Mouse (Mus musculus) forebrain, embryonic 10.5 days (tissue): ENCODE results near the gene Dlg1. TPM values are rescaled to one million over a fixed set of nuclear protein-coding genes. Genes with fewer than 3 reads are reported as not detected.
A peak's percentile ranks its signal among the peaks of the same experiment; 100 is the strongest.
"Not testable (repeated sequence)": the region's sequence is repeated elsewhere in the genome, so short reads cannot be mapped to it uniquely, and the experiment has no call there.

ENCODE experiments used
- DNase-seq: peaks from one replicate; pipeline ENCODE4 v3.0.0-alpha.2; 2017; ENCODE audit warnings: low spot score; ENCODE audit errors: extremely low spot score
- H3K27ac ChIP-seq: fragments of 300-500 bp; sonication (generic); 2 replicates; pipeline ENCODE4 v1.5.1; 2016; ENCODE audit warnings: mild to moderate bottlenecking
- H3K27me3 ChIP-seq: fragments of 300-500 bp; sonication (generic); 2 replicates; pipeline ENCODE4 v1.6.1; 2016; ENCODE audit warnings: mild to moderate bottlenecking; ENCODE audit not compliant: poor library complexity, severe bottlenecking
- H3K36me3 ChIP-seq: fragments of 300-500 bp; sonication (generic); replicated peaks from 2 replicates; pipeline ENCODE4 v1.6.1; 2016; ENCODE audit warnings: mild to moderate bottlenecking, moderate library complexity
- H3K4me1 ChIP-seq: fragments of 300-500 bp; sonication (generic); 2 replicates; pipeline ENCODE4 v1.6.1; 2016
- H3K4me3 ChIP-seq: fragments of 300-500 bp; sonication (generic); 2 replicates; pipeline ENCODE4 v1.5.1; 2016; ENCODE audit warnings: mild to moderate bottlenecking, moderate library complexity
- H3K9me3 ChIP-seq: fragments of 300-500 bp; sonication (generic); 2 replicates; pipeline ENCODE4 v1.6.1; 2016; ENCODE audit warnings: mild to moderate bottlenecking, moderate library complexity
- WGBS: fragments of 180-500 bp; shearing (Covaris S2); methylation state at CpG from one replicate; pipeline ENCODE4 v1.1.7; 2016; 5-methylcytosine and 5-hydroxymethylcytosine counted together
- polyA plus RNA-seq: library from polyadenylated mRNA; unstranded; fragments of >200 nt; fragmentation: Nextera tagmentation; extraction: Ambion mirVana; gene quantifications from 2 replicates; pipeline ENCODE4 v1.2.1, GENCODE M21; 2016

Dlg1 gene
- polyA plus RNA-seq, 1 experiment from 2014 or later = 30.9 TPM

DNA sequence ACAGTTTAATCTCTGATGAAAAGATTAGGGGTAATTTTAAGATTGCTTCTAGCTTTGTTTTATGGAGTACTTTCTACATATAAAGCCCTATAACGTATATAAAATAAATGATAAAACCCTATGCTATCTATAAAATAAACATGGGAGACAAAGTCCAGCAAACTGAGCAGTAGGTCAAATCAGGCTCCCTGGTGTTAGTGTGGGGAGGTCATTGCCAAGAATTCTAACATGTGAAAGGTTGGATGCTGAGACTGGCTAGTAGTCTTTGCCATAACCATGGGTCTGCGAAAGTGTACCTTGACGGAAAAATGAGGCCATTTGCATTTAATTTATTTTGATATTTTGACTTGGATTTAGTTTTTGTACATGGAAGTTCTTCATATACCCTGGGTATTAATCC lies 42.7 kb downstream of the Dlg1 start:
- Histone ChIP-seq H3K27me3 (no peaks in the 10 kb centered on the region), H3K36me3 (peaks cover 2% of the 10 kb centered on the region; the same call in 1 of the 2 replicates), H3K9me3 (no peaks in the 10 kb centered on the region), H3K4me3 (no peak overlapping the region), H3K27ac (no peak overlapping the region), H3K4me1 (peaks cover 19% of the 10 kb centered on the region)
- no peak for DNase-seq
- 97% methylated on average over 3 of the region's 3 CpGs for WGBS

DNA sequence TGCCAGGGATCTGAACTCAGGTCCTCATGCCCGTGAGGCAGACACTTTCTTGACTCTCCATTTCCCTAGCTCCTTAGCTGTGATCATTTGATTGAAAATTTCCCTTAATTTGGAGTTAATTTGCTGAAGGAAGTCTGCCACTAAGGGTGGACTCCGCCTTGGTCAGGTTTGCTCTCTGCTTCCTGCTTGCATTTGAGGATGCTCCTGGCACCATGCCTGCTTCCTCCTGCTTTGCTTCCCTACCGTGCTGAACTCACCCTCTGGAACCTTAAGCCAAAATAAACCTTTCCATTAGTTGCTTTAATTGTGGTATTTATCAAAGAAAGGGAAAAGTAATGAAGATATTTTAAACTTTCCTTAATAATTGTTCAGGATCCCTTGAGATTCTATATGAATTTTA lies 44.1 kb downstream of the Dlg1 start:
- Histone ChIP-seq H3K36me3 (peaks cover 2% of the 10 kb centered on the region; the same call in 1 of the 2 replicates), H3K27ac (no peak overlapping the region), H3K9me3 (no peaks in the 10 kb centered on the region), H3K4me3 (no peak overlapping the region), H3K4me1 (peaks cover 19% of the 10 kb centered on the region), H3K27me3 (no peaks in the 10 kb centered on the region)
- WGBS = 85% methylated on average over 3 of the region's 3 CpGs
- no peak for DNase-seq

DNA sequence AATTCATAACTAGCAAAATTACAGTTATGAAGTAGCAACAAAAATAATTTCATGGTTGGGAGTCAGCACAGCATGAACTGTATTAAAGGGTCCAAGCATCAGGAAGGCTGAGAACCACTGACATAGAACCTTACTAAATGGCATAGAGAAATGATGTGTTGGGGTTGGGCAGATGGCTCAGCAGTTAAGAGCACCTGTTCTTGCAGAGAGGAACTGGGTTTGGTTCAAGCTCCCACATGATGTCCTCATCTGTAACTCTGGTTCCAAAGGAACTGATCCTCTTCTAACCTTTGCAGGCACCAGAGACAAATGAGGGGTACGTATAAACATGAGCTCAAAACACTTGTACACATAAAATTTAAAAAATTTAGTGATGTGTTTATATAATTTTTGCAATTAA lies 59.7 kb downstream of the Dlg1 start:
- H3K27ac ChIP-seq = no peak overlapping the region
- H3K9me3 ChIP-seq = peaks cover 7% of the 10 kb centered on the region; the same call in 1 of the 2 replicates
- no peaks in the 10 kb centered on the region for H3K4me1 ChIP-seq
- 92% methylated on average over 1 of the region's 1 CpGs for WGBS
- no peak for DNase-seq
- no peaks in the 10 kb centered on the region for H3K27me3 ChIP-seq
- peaks cover 10% of the 10 kb centered on the region; the same call in 1 of the 2 replicates for H3K36me3 ChIP-seq
- H3K4me3 ChIP-seq = no peak overlapping the region

DNA sequence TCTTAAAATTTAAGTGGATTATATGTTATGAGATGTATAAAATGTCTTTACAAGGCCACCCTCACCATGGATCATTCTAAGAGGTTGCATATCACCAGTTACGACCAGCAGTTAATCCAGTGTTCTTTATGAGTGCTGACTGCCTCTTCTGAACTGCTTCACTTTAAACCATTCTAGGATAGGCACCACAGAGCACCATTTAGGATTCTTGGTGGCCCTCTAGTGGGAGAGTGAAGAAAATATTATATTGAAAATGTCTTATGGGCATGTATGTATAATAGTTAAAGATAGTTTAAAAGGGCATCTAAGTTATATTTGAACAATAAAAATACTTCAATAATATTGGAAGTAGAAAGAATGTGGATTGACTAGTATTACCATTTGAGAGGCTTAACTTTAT lies 60.9 kb downstream of the Dlg1 start:
- Histone ChIP-seq H3K9me3 (no peaks in the 10 kb centered on the region), H3K4me1 (no peaks in the 10 kb centered on the region), H3K27ac (no peak overlapping the region), H3K27me3 (no peaks in the 10 kb centered on the region), H3K36me3 (0 out of 2 replicates have a peak, but pooled peaks cover 7% of the 10 kb centered on the region), H3K4me3 (no peak overlapping the region)
- DNase-seq = no peak
- 58% methylated on average over 1 of the region's 1 CpGs for WGBS

DNA sequence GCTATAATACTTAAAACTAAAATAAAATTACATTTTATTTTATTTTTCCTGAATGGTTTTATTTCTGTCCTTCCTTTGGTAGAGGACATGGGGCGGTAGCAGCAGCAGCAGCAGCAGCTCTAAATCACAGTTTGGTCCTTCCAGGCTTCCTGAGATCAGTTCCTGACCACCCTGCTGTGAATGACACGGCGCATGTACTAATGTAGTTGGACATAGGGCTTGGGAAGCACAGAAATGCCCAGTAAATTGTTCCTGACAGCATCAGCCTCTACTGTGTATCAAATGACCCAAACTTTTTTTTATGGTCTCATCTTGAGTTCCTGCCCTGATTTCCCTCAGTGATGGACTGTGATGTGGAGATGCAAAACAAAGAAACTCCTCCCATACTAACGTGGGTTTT lies 61.6 kb downstream of the Dlg1 start:
- 91% methylated on average over 4 of the region's 4 CpGs for whole genome bisulfite sequencing
- Histone ChIP-seq H3K27ac (no peak overlapping the region), H3K4me1 (no peaks in the 10 kb centered on the region), H3K27me3 (no peaks in the 10 kb centered on the region), H3K9me3 (no peaks in the 10 kb centered on the region), H3K36me3 (0 out of 2 replicates have a peak, but pooled peaks cover 2% of the 10 kb centered on the region), H3K4me3 (no peak overlapping the region)
- DNase-seq = no peak

DNA sequence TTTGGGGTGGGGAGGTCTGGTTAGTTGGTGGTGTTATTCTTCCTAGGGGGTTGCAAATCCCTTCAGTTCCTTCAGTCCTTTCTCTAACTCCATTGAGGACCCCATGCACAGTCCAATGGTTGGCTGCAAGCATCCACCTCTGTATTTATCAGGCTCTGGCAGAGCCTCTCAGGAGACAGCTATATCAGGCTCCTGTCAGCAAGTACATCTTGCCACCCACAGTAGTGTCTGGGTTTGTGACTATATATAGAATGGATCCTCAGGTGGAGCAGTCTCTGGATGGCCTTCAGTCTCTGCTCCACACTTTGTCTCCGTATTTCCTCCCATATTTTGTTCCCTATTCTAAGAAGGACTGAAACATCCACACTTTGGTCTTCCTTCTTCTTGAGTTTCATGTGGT lies 67.7 kb downstream of the Dlg1 start:
- not testable (repeated sequence) for H3K27me3 ChIP-seq, H3K4me3 ChIP-seq, H3K4me1 ChIP-seq, DNase-seq, H3K27ac ChIP-seq, H3K9me3 ChIP-seq
- H3K36me3 ChIP-seq = peaks cover 12% of the 10 kb centered on the region
- whole genome bisulfite sequencing = 94% methylated on average over 1 of the region's 1 CpGs

DNA sequence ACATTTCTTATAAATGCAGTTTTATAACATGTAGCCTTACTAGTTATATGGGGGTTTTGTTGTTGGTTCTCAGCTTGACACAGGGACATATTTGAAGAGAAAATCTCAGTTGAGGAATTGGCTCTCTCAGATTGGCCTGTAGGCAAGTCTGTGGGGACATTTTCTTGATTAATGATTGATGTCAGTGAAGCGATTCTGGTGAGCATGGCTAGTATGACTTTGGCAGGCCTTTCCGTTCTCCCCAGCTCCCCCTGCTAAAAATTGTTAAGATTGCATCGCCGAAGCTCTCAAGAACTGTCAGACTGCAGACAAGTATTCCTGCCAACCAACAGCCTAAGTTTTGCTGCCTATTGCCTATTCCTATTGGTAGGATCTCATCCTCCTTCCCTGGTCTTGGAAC lies 73.8 kb downstream of the Dlg1 start:
- Histone ChIP-seq H3K27ac (no peak overlapping the region), H3K9me3 (no peaks in the 10 kb centered on the region; the same call in 1 of the 2 replicates), H3K4me1 (peaks cover 4% of the 10 kb centered on the region), H3K27me3 (no peaks in the 10 kb centered on the region), H3K4me3 (no peak overlapping the region), H3K36me3 (peaks cover 27% of the 10 kb centered on the region)
- WGBS = 94% methylated on average over 4 of the region's 4 CpGs
- no peak for DNase-seq

DNA sequence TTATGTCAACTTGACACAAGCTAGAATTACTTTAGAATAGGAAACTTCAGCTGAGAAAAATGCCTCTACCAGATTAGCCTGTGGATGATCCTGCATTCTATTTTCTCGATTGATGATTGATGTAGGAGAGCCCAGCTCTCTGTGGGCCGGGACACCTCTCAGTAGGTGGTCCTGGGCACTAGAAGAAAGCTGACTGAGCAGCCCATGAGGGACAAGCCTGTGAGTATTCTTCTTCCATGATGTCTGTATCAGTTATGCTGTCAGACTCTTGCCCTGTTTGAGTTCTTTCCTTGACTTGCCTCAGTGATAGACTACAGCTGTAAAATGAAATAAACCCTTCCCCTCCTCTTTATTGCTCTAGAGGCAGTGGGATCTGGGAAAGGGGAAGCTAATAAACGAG lies 74.5 kb downstream of the Dlg1 start:
- H3K9me3 ChIP-seq = no peaks in the 10 kb centered on the region; the same call in 1 of the 2 replicates
- no peak for DNase-seq
- H3K27ac ChIP-seq = no peak overlapping the region
- H3K36me3 ChIP-seq = peaks cover 27% of the 10 kb centered on the region
- no peaks in the 10 kb centered on the region for H3K27me3 ChIP-seq
- H3K4me3 ChIP-seq = no peak overlapping the region
- WGBS = 88% methylated on average over 3 of the region's 3 CpGs
- peaks cover 4% of the 10 kb centered on the region for H3K4me1 ChIP-seq

DNA sequence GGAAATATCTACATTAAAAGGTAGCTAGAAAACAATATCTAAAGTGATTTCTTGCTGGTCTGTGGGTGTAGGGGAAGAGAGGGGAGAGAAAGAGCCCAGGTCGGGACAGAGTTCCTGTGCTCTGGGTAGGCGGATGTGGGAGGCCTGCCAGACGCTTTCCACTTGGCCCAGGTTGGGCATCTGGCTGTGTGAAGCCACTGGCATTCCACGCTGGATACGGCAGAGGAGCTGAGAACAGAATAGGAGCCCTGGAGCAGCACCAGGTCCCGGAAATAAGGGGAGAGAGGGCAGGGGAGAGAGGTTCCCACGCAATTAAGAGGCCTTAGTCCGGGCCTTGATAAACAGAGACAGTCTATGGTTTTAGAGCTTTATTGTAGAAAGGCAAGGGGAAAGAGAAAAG lies 77.0 kb downstream of the Dlg1 start:
- peaks cover 50% of the 10 kb centered on the region for H3K36me3 ChIP-seq
- H3K4me3 ChIP-seq = no peak overlapping the region
- 83% methylated on average over 8 of the region's 8 CpGs for WGBS
- H3K9me3 ChIP-seq = peaks cover 16% of the 10 kb centered on the region
- no peaks in the 10 kb centered on the region for H3K27me3 ChIP-seq
- H3K27ac ChIP-seq = 0 out of 2 replicates have a peak overlapping the region, but pooled peaks have one; percentile 6
- no peak for DNase-seq
- H3K4me1 ChIP-seq = peaks cover 4% of the 10 kb centered on the region

DNA sequence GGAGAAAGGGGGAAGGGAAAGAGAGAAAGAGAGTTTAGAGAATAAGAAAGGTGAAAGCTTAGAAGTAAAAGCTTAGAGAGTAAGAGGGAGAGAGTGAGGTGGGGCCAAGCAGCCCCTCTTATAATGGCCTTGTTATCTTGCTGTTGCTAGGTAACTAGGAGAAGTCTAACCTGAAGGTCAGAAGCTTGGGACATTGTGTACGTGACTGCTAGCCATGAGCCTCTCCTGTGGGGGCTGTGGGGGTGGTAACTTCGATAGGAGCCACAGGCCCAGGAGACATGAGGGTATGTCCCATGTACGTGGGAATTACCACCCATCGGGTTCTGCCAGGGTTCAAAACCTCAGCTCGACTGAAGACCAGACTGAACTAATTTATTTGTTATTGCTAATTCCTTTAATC lies 77.5 kb downstream of the Dlg1 start:
- DNase-seq = no peak
- Histone ChIP-seq H3K4me3 (no peak overlapping the region), H3K4me1 (peaks cover 4% of the 10 kb centered on the region), H3K9me3 (peaks cover 18% of the 10 kb centered on the region), H3K27me3 (no peaks in the 10 kb centered on the region), H3K27ac (0 out of 2 replicates have a peak overlapping the region, but pooled peaks have one; percentile 6), H3K36me3 (peaks cover 54% of the 10 kb centered on the region)
- 85% methylated on average over 5 of the region's 5 CpGs for WGBS

DNA sequence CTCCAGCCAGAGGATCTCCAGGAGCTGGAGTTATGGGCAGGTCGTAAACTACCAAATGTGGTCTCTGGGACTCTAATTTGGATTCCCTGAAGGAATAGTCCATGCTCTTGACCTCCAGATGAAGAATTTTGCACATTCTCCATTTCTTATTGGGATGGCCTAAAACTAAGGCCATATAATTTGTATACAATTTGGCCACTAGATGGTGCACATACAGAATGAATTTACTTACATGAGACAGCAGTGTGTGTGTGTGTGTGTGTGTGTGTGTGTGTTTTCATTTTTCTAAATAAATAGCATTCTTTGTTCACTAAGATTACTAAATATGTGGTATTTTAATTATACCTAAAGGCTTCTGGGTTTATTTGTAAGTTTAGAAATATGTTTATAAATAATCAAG lies 87.3 kb downstream of the Dlg1 start:
- no peak for DNase-seq
- no peak overlapping the region for H3K4me3 ChIP-seq
- WGBS = 88% methylated on average over 1 of the region's 1 CpGs
- H3K27me3 ChIP-seq = no peaks in the 10 kb centered on the region
- peaks cover 4% of the 10 kb centered on the region; the same call in 1 of the 2 replicates for H3K9me3 ChIP-seq
- peaks cover 21% of the 10 kb centered on the region for H3K36me3 ChIP-seq
- peaks cover 13% of the 10 kb centered on the region for H3K4me1 ChIP-seq
- no peak overlapping the region for H3K27ac ChIP-seq

DNA sequence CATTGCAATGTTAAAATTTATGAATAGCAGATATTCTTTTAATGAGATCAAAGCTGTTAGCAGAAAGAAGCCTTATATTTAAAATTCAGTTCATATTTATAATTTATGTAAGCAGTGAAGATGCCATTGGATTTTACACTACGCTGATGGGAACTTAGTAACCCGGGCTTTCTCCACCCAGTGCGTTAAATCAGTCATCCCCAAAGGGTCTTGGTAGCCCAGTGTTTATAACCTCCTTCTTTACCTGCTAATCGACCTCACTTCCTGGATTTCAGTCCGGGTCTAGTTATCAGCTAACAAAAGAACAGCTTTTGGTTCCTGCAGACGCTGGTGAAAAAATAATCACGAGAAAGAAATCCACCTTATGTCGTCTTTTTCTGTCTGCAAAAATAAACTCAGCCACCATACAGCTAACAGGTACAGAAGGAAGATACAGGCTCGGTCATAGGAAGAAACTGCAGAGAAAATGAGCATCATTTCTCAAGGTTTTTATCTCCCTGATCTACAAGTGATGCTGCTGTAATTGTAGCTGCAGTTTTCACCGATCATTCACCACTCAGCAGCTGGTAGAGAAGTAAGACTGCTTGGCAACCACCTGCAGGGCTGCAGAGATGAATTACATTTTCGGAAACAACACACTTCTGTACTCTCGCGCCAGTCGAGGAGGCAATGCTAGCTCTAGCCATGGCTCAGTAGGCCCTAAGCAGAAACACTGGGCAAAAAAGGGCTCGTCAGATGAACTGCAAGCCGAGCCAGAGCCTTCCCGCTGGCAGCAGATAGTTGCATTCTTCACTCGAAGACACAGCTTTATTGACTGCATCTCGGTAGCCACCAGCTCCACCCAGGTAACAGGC lies 91.2 kb downstream of the Dlg1 start:
- Histone ChIP-seq H3K4me1 (peaks cover 26% of the 10 kb centered on the region), H3K27ac (peak overlapping the region; percentile 2; the same call in 1 of the 2 replicates), H3K4me3 (no peak overlapping the region), H3K36me3 (peaks cover 6% of the 10 kb centered on the region), H3K27me3 (no peaks in the 10 kb centered on the region), H3K9me3 (no peaks in the 10 kb centered on the region)
- DNase-seq = no peak
- 81% methylated on average over 19 of the region's 19 CpGs for WGBS

DNA sequence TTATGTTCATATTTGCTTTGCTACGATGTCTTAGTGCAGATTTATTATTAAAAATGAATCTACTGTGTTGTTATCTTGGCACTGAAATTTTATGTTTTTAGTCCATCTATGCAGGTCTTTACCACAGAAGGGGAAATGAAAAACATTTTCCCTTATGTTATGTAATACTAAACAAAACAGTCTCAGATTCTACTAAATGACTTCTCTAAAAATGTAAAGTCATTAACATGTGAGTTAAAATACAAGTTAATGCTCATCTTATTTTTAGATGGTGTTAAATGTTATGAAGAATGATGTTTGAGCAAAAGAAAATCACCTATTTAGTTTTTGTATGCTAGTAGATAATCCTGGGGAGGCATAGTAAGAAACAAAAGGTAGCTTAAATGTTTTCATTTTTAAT lies 91.8 kb downstream of the Dlg1 start:
- H3K4me3 ChIP-seq = no peak overlapping the region
- H3K36me3 ChIP-seq = peaks cover 6% of the 10 kb centered on the region
- DNase-seq = no peak
- peaks cover 28% of the 10 kb centered on the region for H3K4me1 ChIP-seq
- 96% methylated on average over 1 of the region's 1 CpGs for WGBS
- no peak overlapping the region for H3K27ac ChIP-seq
- H3K27me3 ChIP-seq = no peaks in the 10 kb centered on the region
- H3K9me3 ChIP-seq = no peaks in the 10 kb centered on the region
